Mouse (Mus musculus) embryonic fibroblast, embryonic 13.5 days (primary cell): Measurements from ENCODE around the gene Ofd1.

Experiments used
- CTCF ChIP-seq: IDR thresholded peaks from 2 replicates; pipeline ENCODE4 v1.5.1; 2011; ENCODE audit warnings: mild to moderate bottlenecking, control low read depth, low read length, moderate library complexity, borderline replicate concordance; ENCODE audit not compliant: insufficient read depth
- POLR2A ChIP-seq: IDR thresholded peaks from 2 replicates; pipeline ENCODE4 v1.6.1; 2011; ENCODE audit warnings: low read depth, mild to moderate bottlenecking, control low read depth, low read length, moderate library complexity

- TF ChIP-seq CTCF: no peak
- TF ChIP-seq POLR2A: no peak
Observed at GRCm38 (mm10) chrX:166353412-166353811, 87.1 kb downstream of the Ofd1 start.
